Mouse (Mus musculus) c-Kit-negative CD71-positive TER-119-positive erythroid progenitor cells, embryonic 14.5 days (primary cell): ENCODE results near the gene Eno3.
A peak's percentile ranks its signal among the peaks of the same experiment; 100 is the strongest.

Source experiments
- DNase-seq: peaks from one replicate; pipeline ENCODE4 v3.0.0-alpha.2; 2013; ENCODE audit warnings: low read depth, low spot score

Eno3 gene

GRCm38 (mm10) chr11:70656456-70656927 lies 510 bp upstream of the Eno3 start:
- no peak for DNase-seq

DNA sequence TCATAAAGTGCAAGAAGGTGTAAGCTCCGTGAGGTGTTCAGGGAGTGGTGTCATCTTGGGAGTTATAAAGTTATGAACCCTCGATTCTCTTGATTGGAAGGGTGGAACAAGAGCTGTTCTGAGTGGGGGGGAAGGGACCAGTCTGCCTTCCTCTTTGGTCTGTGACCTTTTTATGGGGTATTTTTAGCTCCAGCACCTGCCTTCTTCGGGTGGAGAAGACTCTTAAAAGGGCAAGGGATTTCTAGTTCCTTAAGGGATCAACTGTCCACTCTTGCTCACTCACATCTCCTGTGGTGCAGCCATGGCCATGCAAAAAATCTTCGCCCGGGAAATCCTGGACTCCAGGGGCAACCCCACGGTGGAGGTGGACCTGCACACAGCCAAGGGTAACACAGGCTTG lies 571 bp downstream of the Eno3 start:
- DNase-seq = no peak

DNA sequence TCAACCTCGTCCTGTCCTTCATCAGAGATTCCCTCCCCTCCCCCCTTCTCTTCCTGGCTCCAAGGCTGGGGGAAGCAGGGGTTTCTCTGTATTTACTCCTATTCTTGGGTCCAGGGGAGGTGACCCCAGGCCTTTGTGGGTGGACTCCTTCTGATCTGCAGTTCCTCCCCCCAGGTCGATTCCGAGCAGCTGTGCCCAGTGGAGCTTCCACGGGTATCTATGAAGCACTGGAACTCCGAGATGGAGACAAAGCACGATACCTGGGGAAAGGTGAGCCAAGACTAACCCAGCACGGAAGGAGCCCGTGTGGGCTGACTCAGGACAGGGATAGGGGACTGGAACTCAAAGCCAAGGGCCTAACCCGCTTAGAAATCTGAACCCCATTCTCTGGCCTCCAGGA lies 989 bp downstream of the Eno3 start:
- no peak for DNase-seq

DNA sequence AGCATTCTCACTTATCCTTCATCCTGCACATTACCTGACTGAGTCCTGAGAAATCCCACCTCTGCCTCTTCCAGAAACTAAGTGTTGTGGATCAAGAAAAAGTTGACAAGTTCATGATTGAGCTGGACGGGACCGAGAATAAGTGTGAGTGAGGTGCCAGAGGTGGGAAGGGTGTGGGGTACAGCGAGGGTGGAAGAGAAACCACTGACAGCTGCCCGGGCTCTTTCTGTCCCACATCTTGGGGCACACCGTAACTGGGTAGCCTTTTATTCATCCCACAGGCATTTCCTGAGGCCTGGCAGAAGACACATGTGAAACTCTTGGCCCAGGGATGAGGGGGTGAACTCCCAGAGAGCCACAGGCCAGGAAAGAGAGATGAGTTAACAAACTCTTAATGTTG lies 1.5 kb downstream of the Eno3 start:
- DNase-seq = no peak

DNA sequence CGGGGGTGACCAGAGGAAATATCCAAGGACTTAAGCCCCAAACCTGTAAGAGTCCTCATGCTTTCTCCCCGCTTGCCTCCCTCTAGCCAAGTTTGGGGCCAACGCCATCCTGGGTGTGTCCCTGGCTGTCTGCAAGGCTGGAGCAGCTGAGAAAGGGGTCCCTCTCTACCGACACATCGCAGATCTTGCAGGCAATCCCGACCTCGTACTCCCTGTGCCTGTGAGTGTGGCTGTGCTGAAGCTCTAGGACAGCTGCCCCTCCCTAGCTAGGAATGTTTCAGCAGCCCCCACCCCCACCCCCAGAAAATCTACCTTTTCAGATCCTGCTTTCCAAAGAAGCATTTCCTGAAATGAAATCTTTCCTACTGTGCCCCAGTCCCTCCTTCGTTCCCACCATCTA lies 1.9 kb downstream of the Eno3 start:
- DNase-seq = no peak

- DNase-seq = no peak
Measured at GRCm38 (mm10) chr11:70660571-70660970, 3.6 kb downstream of the Eno3 start.

DNA sequence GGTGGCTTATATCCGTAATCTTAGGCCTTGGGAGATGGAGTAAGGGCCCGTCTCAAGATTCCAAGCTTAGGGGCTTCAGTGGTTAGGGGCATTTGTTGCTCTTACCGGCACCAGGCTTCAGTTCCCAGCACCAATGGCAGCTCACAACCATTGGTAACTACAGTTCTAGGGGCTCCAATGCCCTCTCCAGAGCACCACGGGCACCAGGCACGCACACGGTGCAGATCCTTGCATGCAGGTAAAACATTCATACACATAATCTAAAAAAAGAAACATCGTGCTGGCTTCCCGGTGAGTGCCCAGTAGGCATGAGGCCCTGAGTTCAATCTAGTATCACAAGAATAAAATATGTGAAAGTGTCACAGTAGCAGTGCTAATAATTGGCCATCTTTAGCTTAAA lies 6.1 kb downstream of the Eno3 start:
- DNase-seq = no peak

- no peak for DNase-seq
Measured at GRCm38 (mm10) chr11:70663957-70664356, 7.0 kb downstream of the Eno3 start.

DNA sequence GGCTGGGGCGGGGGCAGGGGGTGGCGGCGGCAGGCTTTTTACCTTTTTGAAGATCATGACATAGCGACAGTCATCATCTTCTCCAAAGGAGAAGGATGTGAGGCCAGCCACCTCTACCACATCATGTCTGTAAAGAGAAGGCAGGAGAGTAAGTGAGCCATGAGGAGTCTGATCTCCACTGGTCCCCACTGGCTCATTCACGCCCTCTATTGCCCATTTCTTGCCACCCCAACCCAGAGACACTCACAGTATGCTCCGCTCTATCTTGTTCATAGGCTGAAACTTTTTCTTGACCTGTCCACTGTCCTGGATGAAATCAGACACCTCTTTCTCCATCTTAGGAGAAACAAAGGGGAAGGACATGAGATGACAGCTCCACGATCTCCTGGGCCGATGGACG lies 7.7 kb downstream of the Eno3 start:
- no peak for DNase-seq

GRCm38 (mm10) chr11:70666687-70667086 lies 9.7 kb downstream of the Eno3 start:
- no peak for DNase-seq

GRCm38 (mm10) chr11:70667271-70668150 lies 10.5 kb downstream of the Eno3 start:
- no peak for DNase-seq

DNA sequence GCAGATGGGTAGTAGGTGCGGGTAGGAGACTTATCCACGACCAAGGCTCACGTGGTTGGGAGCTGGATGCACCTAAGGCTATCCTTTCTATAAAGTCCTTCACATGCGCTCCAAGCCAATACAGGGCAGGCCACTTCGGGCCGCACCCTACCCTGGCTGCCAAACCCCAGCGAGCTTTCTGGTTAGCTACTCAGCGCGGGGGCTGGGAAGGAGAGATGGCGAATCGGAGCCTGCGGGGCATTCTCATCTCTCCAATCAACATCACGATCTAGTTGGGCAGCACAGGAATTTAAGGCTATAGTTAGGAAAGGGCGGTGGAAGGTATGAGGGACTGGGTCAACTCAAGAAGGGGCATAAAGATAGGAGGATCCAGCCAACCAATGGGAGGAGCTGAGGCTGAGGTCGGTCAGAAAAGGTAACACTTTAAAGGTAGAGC lies 11.4 kb downstream of the Eno3 start:
- no peak for DNase-seq

- peak; percentile 98 for DNase-seq
Measured at GRCm38 (mm10) chr11:70668771-70669505, 11.9 kb downstream of the Eno3 start, which contains the start of gene Spag7. Spag7 (minus strand) TSS chr11:70669416.

- DNase-seq = peak; percentile 43
Measured at GRCm38 (mm10) chr11:70669582-70670345, 12.8 kb downstream of the Eno3 start.

GRCm38 (mm10) chr11:70670483-70670882 lies 13.5 kb downstream of the Eno3 start:
- DNase-seq = no peak

- DNase-seq = no peak
Measured at GRCm38 (mm10) chr11:70671333-70672047, 14.5 kb downstream of the Eno3 start.

GRCm38 (mm10) chr11:70674014-70674413 lies 17.0 kb downstream of the Eno3 start:
- DNase-seq = no peak

DNA sequence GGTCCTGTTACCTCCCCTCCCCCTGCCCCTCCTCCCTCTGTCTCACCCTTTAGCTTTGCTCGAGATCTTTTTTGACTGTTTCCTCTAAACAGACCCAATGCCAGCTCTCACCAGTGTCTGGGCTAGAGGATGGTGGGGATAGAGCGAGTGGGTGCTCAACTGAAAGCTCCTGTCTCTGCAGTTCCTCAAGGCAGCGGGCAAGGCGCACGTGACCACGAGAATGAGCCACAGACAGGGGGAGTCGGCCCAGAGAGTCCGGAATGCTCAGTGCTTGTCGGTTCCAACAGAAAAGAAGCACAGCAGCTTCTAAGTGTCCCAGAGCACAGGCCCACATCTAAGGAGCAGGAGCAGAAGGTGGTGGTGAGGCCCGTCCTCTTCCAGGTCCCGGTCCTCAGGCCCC lies 17.5 kb downstream of the Eno3 start:
- DNase-seq = no peak

- no peak for DNase-seq
Measured at GRCm38 (mm10) chr11:70678092-70678491, 21.1 kb downstream of the Eno3 start.

- no peak for DNase-seq
Measured at GRCm38 (mm10) chr11:70678576-70678975, 21.6 kb downstream of the Eno3 start.

GRCm38 (mm10) chr11:70679361-70679760 lies 22.4 kb downstream of the Eno3 start:
- DNase-seq = no peak
